Mouse (Mus musculus): ENCODE measurements around the gene Epn2. TPM values are rescaled to one million over a fixed set of nuclear protein-coding genes. Genes with fewer than 3 reads are reported as not detected.

Epn2 gene
- polyA plus RNA-seq, 1 experiment from 2014 or later, result 20.9 TPM

- H3K36me3 ChIP-seq (ENCODE audit: control insufficient read depth, insufficient read depth, low read length), result no peaks in the 10 kb centered on the region
- H3K4me2 ChIP-seq (ENCODE audit: low read depth, low read length), result no peak overlapping the region
- no peak for ATAC-seq (ENCODE audit: insufficient read depth, low FRiP score)
- H3K27ac ChIP-seq (ENCODE audit: low read length), result no peak overlapping the region
- H3K27me3 ChIP-seq (ENCODE audit: control insufficient read depth, insufficient read depth, low read length), result no peaks in the 10 kb centered on the region
- H3K9ac ChIP-seq (ENCODE audit: low read length), result no peak overlapping the region
- H3K4me1 ChIP-seq (ENCODE audit: control insufficient read depth, insufficient read depth, low read length), result peaks cover 11% of the 10 kb centered on the region; the same call in 1 of the 2 replicates
- H3K9me3 ChIP-seq (replicated peaks; ENCODE audit: control insufficient read depth, low read length), result no peaks in the 10 kb centered on the region
- H3K4me3 ChIP-seq (replicated peaks; ENCODE audit: low read length), result no peak overlapping the region
- 80% methylated on average over 7 of the region's 7 CpGs for WGBS
These were observed 37.9 kb upstream of the Epn2 start for GRCm38 (mm10) chr11:61617293-61617975.

- peak overlapping the region; percentile 55; the same call in 1 of the 2 replicates for H3K9ac ChIP-seq (ENCODE audit: low read length)
- H3K27me3 ChIP-seq (ENCODE audit: control insufficient read depth, insufficient read depth, low read length), result no peaks in the 10 kb centered on the region
- no peaks in the 10 kb centered on the region for H3K36me3 ChIP-seq (ENCODE audit: control insufficient read depth, insufficient read depth, low read length)
- no peak overlapping the region for H3K4me3 ChIP-seq (replicated peaks; ENCODE audit: low read length)
- H3K27ac ChIP-seq (ENCODE audit: low read length), result peak overlapping the region; percentile 58; the same call in 1 of the 2 replicates
- 0 out of 2 replicates have a peak overlapping the region, but pooled peaks have one; percentile 20 for H3K4me2 ChIP-seq (ENCODE audit: low read depth, low read length)
- no peak for ATAC-seq (ENCODE audit: insufficient read depth, low FRiP score)
- peaks cover 11% of the 10 kb centered on the region; the same call in 1 of the 2 replicates for H3K4me1 ChIP-seq (ENCODE audit: control insufficient read depth, insufficient read depth, low read length)
- H3K9me3 ChIP-seq (replicated peaks; ENCODE audit: control insufficient read depth, low read length), result no peaks in the 10 kb centered on the region
- 66% methylated on average over 9 of the region's 9 CpGs for WGBS
These were observed 37.2 kb upstream of the Epn2 start for GRCm38 (mm10) chr11:61616523-61617292.

GRCm38 (mm10) chr11:61615686-61616522 lies 36.4 kb upstream of the Epn2 start:
- peak overlapping the region; percentile 58; the same call in 1 of the 2 replicates for H3K27ac ChIP-seq (ENCODE audit: low read length)
- H3K36me3 ChIP-seq (ENCODE audit: control insufficient read depth, insufficient read depth, low read length), result no peaks in the 10 kb centered on the region
- no peaks in the 10 kb centered on the region for H3K9me3 ChIP-seq (replicated peaks; ENCODE audit: control insufficient read depth, low read length)
- peak overlapping the region; percentile 61 for H3K9ac ChIP-seq (ENCODE audit: low read length)
- H3K27me3 ChIP-seq (ENCODE audit: control insufficient read depth, insufficient read depth, low read length), result no peaks in the 10 kb centered on the region
- peak overlapping the region; percentile 18 for H3K4me3 ChIP-seq (replicated peaks; ENCODE audit: low read length)
- ATAC-seq (ENCODE audit: insufficient read depth, low FRiP score), result no peak
- H3K4me2 ChIP-seq (ENCODE audit: low read depth, low read length), result peak overlapping the region; percentile 47
- WGBS, result 12% methylated on average over 20 of the region's 22 CpGs
- peaks cover 11% of the 10 kb centered on the region; the same call in 1 of the 2 replicates for H3K4me1 ChIP-seq (ENCODE audit: control insufficient read depth, insufficient read depth, low read length)

DNA sequence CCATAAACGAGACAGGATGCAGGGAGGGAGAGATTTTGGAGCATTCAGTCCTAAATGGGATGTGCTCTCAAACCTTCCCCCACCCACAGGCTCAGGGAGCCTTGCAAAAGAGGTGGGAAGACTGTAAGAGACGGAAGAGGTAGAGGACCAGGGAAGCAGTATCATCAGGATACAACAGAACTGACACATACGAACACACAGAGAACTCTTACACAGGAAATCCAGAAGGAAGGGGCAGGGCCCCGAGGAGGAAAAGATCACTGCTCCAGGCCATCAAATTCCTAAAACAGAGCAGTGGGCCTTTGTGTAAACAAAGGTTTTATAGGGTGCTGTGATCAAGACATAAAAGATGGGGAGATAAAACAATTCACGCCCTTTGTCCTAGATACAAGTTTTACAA lies 34.9 kb upstream of the Epn2 start:
- WGBS, result 53% methylated on average over 5 of the region's 5 CpGs
- H3K9me3 ChIP-seq (replicated peaks; ENCODE audit: control insufficient read depth, low read length), result no peaks in the 10 kb centered on the region
- no peak overlapping the region for H3K4me3 ChIP-seq (replicated peaks; ENCODE audit: low read length)
- ATAC-seq (ENCODE audit: insufficient read depth, low FRiP score), result no peak
- H3K4me1 ChIP-seq (ENCODE audit: control insufficient read depth, insufficient read depth, low read length), result peaks cover 7% of the 10 kb centered on the region; the same call in 1 of the 2 replicates
- no peak overlapping the region for H3K9ac ChIP-seq (ENCODE audit: low read length)
- H3K36me3 ChIP-seq (ENCODE audit: control insufficient read depth, insufficient read depth, low read length), result no peaks in the 10 kb centered on the region
- H3K27me3 ChIP-seq (ENCODE audit: control insufficient read depth, insufficient read depth, low read length), result no peaks in the 10 kb centered on the region
- H3K4me2 ChIP-seq (ENCODE audit: low read depth, low read length), result no peak overlapping the region
- H3K27ac ChIP-seq (ENCODE audit: low read length), result no peak overlapping the region

- peaks cover 7% of the 10 kb centered on the region; the same call in 1 of the 2 replicates for H3K4me1 ChIP-seq (ENCODE audit: control insufficient read depth, insufficient read depth, low read length)
- H3K9me3 ChIP-seq (replicated peaks; ENCODE audit: control insufficient read depth, low read length), result no peaks in the 10 kb centered on the region
- no peak overlapping the region for H3K9ac ChIP-seq (ENCODE audit: low read length)
- no peak overlapping the region for H3K4me2 ChIP-seq (ENCODE audit: low read depth, low read length)
- H3K27me3 ChIP-seq (ENCODE audit: control insufficient read depth, insufficient read depth, low read length), result no peaks in the 10 kb centered on the region
- no peaks in the 10 kb centered on the region for H3K36me3 ChIP-seq (ENCODE audit: control insufficient read depth, insufficient read depth, low read length)
- ATAC-seq (ENCODE audit: insufficient read depth, low FRiP score), result no peak
- H3K27ac ChIP-seq (ENCODE audit: low read length), result no peak overlapping the region
- no peak overlapping the region for H3K4me3 ChIP-seq (replicated peaks; ENCODE audit: low read length)
- 23% methylated on average over 4 of the region's 4 CpGs for WGBS
These were observed 32.7 kb upstream of the Epn2 start for GRCm38 (mm10) chr11:61612116-61612635.

GRCm38 (mm10) chr11:61611197-61611596 lies 31.7 kb upstream of the Epn2 start:
- WGBS, result 69% methylated on average over 3 of the region's 3 CpGs
- peaks cover 7% of the 10 kb centered on the region; the same call in 1 of the 2 replicates for H3K4me1 ChIP-seq (ENCODE audit: control insufficient read depth, insufficient read depth, low read length)

GRCm38 (mm10) chr11:61608072-61608471 lies 28.6 kb upstream of the Epn2 start:
- no peak for ATAC-seq (ENCODE audit: insufficient read depth, low FRiP score)
- 66% methylated on average over 4 of the region's 4 CpGs for WGBS
- H3K4me1 ChIP-seq (ENCODE audit: control insufficient read depth, insufficient read depth, low read length), result no peaks in the 10 kb centered on the region
- peaks cover 5% of the 10 kb centered on the region; the same call in 1 of the 2 replicates for H3K9me3 ChIP-seq (replicated peaks; ENCODE audit: control insufficient read depth, low read length)
- no peaks in the 10 kb centered on the region for H3K36me3 ChIP-seq (ENCODE audit: control insufficient read depth, insufficient read depth, low read length)
- no peak overlapping the region for H3K4me2 ChIP-seq (ENCODE audit: low read depth, low read length)
- H3K4me3 ChIP-seq (replicated peaks; ENCODE audit: low read length), result no peak overlapping the region
- H3K27me3 ChIP-seq (ENCODE audit: control insufficient read depth, insufficient read depth, low read length), result no peaks in the 10 kb centered on the region
- no peak overlapping the region for H3K27ac ChIP-seq (ENCODE audit: low read length)
- H3K9ac ChIP-seq (ENCODE audit: low read length), result no peak overlapping the region

More at GRCm38 (mm10) chr11:61611197-61611596, 31.7 kb upstream of the Epn2 start:
- Histone ChIP-seq H3K27me3 (ENCODE audit: control insufficient read depth, insufficient read depth, low read length) (no peaks in the 10 kb centered on the region), H3K4me2 (ENCODE audit: low read depth, low read length) (no peak overlapping the region), H3K27ac (ENCODE audit: low read length) (no peak overlapping the region), H3K9me3 (replicated peaks; ENCODE audit: control insufficient read depth, low read length) (peaks cover 5% of the 10 kb centered on the region; the same call in 1 of the 2 replicates), H3K4me3 (replicated peaks; ENCODE audit: low read length) (no peak overlapping the region), H3K9ac (ENCODE audit: low read length) (no peak overlapping the region), H3K36me3 (ENCODE audit: control insufficient read depth, insufficient read depth, low read length) (no peaks in the 10 kb centered on the region)
- no peak for ATAC-seq (ENCODE audit: insufficient read depth, low FRiP score)

GRCm38 (mm10) chr11:61602705-61603104 lies 23.2 kb upstream of the Epn2 start:
- no peak for ATAC-seq (ENCODE audit: insufficient read depth, low FRiP score)
- WGBS, result 88% methylated on average over 7 of the region's 7 CpGs
- H3K9me3 ChIP-seq (replicated peaks; ENCODE audit: control insufficient read depth, low read length), result peaks cover 5% of the 10 kb centered on the region; the same call in 1 of the 2 replicates
- H3K36me3 ChIP-seq (ENCODE audit: control insufficient read depth, insufficient read depth, low read length), result no peaks in the 10 kb centered on the region
- no peak overlapping the region for H3K4me2 ChIP-seq (ENCODE audit: low read depth, low read length)
- H3K4me3 ChIP-seq (replicated peaks; ENCODE audit: low read length), result no peak overlapping the region
- no peak overlapping the region for H3K9ac ChIP-seq (ENCODE audit: low read length)
- H3K27ac ChIP-seq (ENCODE audit: low read length), result no peak overlapping the region
- no peaks in the 10 kb centered on the region for H3K27me3 ChIP-seq (ENCODE audit: control insufficient read depth, insufficient read depth, low read length)
- no peaks in the 10 kb centered on the region for H3K4me1 ChIP-seq (ENCODE audit: control insufficient read depth, insufficient read depth, low read length)

Measured in stomach, embryonic 16.5 days (tissue).